Mouse (Mus musculus): ENCODE results near the gene Rsg1. TPM values are rescaled to one million over a fixed set of nuclear protein-coding genes. Genes with fewer than 3 reads are reported as not detected.

Gene Rsg1
- polyA plus RNA-seq, 1 experiment, result 3.7 TPM

DNA sequence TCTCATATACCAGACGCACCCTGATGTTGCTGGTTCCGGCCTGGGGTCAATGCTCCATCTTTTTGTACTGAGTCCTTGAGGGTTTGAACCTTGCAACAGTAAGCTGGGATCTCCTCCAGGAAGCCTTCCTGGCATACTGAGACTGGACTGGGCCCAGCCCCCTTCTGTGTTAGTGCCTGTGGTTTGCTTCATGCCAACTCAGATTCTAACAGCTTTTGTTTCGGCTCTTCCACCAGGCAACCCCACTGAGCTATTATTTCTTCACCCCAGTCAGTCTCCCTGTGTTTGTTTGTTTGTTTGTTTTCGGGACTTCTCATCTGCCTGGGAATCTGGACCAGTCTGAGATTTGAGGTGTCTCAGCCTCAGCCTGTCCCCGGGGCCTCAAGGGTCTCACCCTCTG lies 30.6 kb downstream of the Rsg1 start:
- Histone ChIP-seq H3K4me1 (ENCODE audit: control insufficient read depth, insufficient read depth, low read length) (peaks cover 20% of the 10 kb centered on the region), H3K4me3 (replicated peaks; ENCODE audit: extremely low read depth, low read depth, low read length) (no peak overlapping the region)
- no peak for TF ChIP-seq POLR2A (IDR thresholded peaks at IDR 0.05; ENCODE audit: borderline replicate concordance, extremely low read depth, low read depth, low read length)
- TF ChIP-seq CTCF (IDR thresholded peaks at IDR 0.05; ENCODE audit: insufficient read depth, low read length), result no peak
- 57% methylated on average over 5 of the region's 5 CpGs for WGBS
- no peak for DNase-seq

DNA sequence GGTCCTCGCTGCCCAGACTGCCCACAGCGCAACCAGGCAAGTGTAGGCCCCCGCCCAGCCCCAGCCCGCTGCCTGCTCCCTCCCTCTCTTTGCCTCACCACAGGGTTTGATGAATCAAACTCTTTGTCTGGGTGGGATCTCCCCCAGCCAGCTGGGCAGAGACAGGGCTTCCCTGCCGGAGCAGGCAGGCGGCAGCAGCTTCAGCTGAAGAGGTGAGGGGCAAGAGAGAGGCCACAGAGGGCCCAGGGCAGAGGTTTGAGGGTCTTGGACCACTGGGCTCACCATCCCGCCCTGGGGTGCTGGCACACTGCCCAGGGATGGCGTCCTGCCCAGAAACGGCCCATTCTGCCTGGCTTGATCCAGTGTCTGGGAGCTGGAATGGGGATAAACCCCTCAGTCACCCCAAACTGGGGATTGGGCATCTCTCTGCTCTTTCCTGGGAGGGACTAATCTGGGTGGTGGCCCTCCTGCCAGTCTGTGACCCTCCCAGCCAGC lies 31.2 kb downstream of the Rsg1 start:
- TF ChIP-seq POLR2A (IDR thresholded peaks at IDR 0.05; ENCODE audit: borderline replicate concordance, extremely low read depth, low read depth, low read length) (no peak), CTCF (IDR thresholded peaks at IDR 0.05; ENCODE audit: insufficient read depth, low read length) (no peak)
- 28% methylated on average over 9 of the region's 9 CpGs for WGBS
- no peak for DNase-seq
- H3K4me1 ChIP-seq (ENCODE audit: control insufficient read depth, insufficient read depth, low read length), result peaks cover 17% of the 10 kb centered on the region
- no peak overlapping the region for H3K4me3 ChIP-seq (replicated peaks; ENCODE audit: extremely low read depth, low read depth, low read length)

DNA sequence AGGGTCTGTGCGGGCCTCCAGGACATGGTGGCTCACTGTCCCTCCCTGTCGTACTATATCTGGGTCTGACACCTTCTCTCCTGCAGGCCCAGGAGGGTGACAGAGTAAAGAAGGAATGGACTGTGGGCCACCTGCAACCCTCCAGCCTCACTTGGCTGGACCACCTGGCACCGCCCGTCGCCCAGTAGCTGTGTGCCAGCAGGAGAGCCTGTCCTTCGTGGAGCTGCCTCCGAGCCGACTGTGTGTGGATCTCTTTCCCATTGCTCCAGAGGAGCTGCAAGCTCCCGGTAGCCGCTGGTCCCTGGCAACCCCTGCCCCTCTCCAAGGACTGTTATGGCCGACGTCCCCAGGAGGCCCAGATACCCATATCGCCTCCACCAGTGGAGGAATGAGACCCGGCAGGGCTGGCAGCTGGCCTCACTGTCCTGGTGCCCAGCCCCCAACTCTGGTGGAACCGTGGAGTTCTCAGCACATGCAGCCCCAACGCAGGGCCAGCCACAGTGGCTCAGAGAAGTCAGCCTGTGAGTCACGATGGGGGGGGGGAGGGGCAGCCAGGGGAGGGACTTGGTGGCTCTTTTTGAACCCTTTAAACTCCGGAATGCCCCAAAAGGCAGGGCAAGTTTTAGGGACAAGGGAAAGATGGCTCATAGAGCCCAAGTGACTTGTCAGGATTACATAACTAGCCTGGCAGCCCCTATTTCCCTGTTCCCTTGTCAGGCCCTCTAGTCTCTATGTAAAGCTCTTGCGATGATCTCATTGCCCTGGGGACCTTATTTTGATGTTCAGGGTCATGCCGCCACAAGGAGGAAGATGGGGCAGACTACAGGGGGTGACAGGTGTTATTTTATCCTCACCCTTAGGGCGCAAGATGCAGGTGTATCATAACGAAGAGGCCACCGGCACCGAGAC lies 32.6 kb downstream of the Rsg1 start:
- WGBS, result 29% methylated on average over 24 of the region's 24 CpGs
- TF ChIP-seq CTCF (IDR thresholded peaks at IDR 0.05; ENCODE audit: insufficient read depth, low read length), result no peak
- TF ChIP-seq POLR2A (IDR thresholded peaks at IDR 0.05; ENCODE audit: borderline replicate concordance, extremely low read depth, low read depth, low read length), result no peak
- no peak overlapping the region for H3K4me3 ChIP-seq (replicated peaks; ENCODE audit: extremely low read depth, low read depth, low read length)
- DNase-seq, result no peak
- peaks cover 14% of the 10 kb centered on the region for H3K4me1 ChIP-seq (ENCODE audit: control insufficient read depth, insufficient read depth, low read length)

DNA sequence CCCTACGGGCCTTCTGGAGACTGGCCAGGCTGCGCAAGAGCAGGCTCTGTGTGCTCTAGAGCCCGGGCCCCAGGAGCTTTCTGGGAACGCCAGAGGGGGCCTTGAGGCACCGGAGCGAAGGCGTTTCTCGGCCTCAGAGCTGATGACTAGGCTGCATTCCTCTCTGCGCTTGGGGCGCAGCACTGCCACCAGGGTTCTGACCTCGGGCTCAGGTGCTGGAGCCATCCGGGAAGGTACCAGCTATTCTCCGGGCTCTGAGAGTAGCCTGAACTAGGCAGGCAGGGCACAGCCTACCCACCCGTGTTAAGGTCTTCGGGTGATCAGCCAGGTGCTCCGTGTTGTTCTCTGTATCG lies 33.2 kb downstream of the Rsg1 start:
- Histone ChIP-seq H3K4me1 (ENCODE audit: control insufficient read depth, insufficient read depth, low read length) (peaks cover 14% of the 10 kb centered on the region), H3K4me3 (replicated peaks; ENCODE audit: extremely low read depth, low read depth, low read length) (no peak overlapping the region)
- DNase-seq, result no peak
- no peak for TF ChIP-seq POLR2A (IDR thresholded peaks at IDR 0.05; ENCODE audit: borderline replicate concordance, extremely low read depth, low read depth, low read length)
- TF ChIP-seq CTCF (IDR thresholded peaks at IDR 0.05; ENCODE audit: insufficient read depth, low read length), result no peak
- WGBS, result 11% methylated on average over 17 of the region's 17 CpGs

DNA sequence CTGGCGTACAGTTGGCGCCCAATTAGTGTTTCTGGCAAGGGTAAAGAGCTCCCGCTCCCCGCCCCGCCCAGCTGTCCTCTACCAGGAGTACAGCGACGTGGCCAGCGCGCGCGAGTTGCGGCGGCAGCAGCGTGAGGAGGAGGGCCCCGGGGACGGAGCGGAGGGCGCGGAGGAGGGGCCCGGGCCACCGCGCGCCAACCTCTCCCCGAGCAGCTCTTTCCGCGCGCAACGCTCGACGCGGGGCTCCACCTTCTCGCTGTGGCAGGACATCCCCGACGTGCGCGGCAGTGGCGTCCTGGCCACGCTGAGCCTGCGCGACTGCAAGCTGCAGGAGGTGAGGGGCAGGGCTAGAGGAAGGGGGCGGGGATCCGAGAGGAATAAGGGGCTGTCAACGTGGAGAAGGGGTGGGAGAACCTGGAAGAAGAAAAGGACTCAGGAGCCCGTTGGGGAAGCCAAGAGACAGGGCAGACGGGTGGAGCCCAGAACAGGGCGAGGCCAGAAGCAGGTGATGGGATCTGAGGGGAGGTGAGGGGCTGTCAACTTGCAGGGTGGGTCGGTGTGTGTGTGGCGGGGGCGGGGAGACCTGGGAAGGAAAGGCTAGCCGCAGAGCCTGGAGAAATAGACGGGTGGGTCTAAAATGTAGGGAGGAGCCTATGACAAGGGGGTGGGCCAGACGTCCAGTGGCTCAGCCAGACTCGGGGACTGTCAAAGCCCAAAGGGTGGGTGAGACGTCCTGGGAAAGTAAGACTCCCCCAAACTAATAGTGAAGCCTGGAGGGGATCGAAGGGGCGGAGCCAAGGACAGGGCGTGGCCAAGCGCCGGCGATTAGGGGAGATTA lies 34.2 kb downstream of the Rsg1 start:
- H3K4me3 ChIP-seq (replicated peaks; ENCODE audit: extremely low read depth, low read depth, low read length), result peak overlapping the region; percentile 33
- WGBS, result 1% methylated on average over 59 of the region's 60 CpGs
- DNase-seq, result no peak
- H3K4me1 ChIP-seq (ENCODE audit: control insufficient read depth, insufficient read depth, low read length), result peaks cover 14% of the 10 kb centered on the region
- TF ChIP-seq POLR2A (IDR thresholded peaks at IDR 0.05; ENCODE audit: borderline replicate concordance, extremely low read depth, low read depth, low read length), result peak; percentile 12; the same call in 1 of the 2 replicates
- no peak for TF ChIP-seq CTCF (IDR thresholded peaks at IDR 0.05; ENCODE audit: insufficient read depth, low read length)

DNA sequence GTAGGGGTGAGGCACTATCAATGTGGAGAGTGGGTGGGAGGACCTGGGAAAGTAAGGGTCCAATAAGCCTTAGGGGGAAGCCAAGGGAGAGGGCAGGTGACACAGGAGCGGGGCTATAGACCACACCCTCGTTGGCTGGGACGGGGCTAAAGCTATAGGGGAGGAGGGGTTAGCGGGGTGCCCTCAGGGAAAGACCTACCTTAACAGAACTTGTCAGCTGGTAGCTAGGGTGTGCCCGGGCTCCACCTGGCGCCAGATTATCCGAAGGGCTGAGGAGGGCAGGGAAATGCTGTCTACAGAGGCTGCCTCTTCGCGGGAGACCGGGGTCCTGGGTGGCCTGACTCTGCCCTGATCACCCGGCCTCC lies 34.8 kb downstream of the Rsg1 start:
- H3K4me3 ChIP-seq (replicated peaks; ENCODE audit: extremely low read depth, low read depth, low read length), result no peak overlapping the region
- WGBS, result 22% methylated on average over 11 of the region's 11 CpGs
- TF ChIP-seq CTCF (IDR thresholded peaks at IDR 0.05; ENCODE audit: insufficient read depth, low read length), result no peak
- TF ChIP-seq POLR2A (IDR thresholded peaks at IDR 0.05; ENCODE audit: borderline replicate concordance, extremely low read depth, low read depth, low read length), result no peak
- no peak for DNase-seq
- H3K4me1 ChIP-seq (ENCODE audit: control insufficient read depth, insufficient read depth, low read length), result peaks cover 14% of the 10 kb centered on the region

DNA sequence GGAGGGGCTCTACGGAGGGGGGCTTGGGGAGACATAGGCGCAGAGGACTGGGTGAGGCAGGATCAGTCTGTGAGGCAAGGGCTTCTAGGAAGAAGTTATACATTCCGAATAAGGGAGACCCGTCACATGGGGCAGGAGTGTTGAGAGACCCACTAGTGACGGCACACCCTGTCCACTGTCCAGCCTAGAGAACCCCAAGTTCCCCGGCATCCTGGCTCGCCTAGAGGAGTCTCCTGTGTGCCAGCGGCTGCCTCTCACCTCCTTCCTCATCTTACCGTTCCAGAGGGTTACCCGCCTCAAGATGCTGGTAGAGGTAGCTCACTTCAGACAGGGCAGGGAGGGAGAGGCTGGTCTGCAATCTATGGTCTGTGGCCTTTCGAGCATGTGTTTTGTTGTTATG lies 35.6 kb downstream of the Rsg1 start:
- DNase-seq, result no peak
- Histone ChIP-seq H3K4me3 (replicated peaks; ENCODE audit: extremely low read depth, low read depth, low read length) (no peak overlapping the region), H3K4me1 (ENCODE audit: control insufficient read depth, insufficient read depth, low read length) (peaks cover 14% of the 10 kb centered on the region)
- 82% methylated on average over 11 of the region's 11 CpGs for WGBS
- TF ChIP-seq CTCF (IDR thresholded peaks at IDR 0.05; ENCODE audit: insufficient read depth, low read length) (no peak), POLR2A (IDR thresholded peaks at IDR 0.05; ENCODE audit: borderline replicate concordance, extremely low read depth, low read depth, low read length) (no peak)

DNA sequence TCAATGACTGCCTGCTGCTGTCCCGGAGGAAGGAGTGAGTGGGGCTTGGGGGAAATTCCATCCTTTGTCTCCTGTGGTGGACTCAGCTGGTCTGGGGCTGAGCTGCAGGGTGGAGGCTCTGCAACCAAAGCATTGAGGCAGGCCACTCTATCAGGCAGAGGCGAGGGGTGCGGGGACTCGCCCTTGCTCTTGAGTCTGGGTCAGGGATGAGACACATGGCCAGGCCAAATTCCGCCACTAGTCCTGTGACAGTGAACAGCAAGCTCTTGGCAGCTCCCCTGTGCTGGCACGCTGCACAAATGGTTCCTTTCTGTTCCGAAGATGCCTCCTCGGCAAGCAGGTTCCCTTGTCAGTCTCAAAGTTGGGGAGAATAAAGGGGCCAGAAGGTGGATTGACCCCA lies 37.3 kb downstream of the Rsg1 start:
- Histone ChIP-seq H3K4me3 (replicated peaks; ENCODE audit: extremely low read depth, low read depth, low read length) (no peak overlapping the region), H3K4me1 (ENCODE audit: control insufficient read depth, insufficient read depth, low read length) (peaks cover 14% of the 10 kb centered on the region)
- WGBS, result 78% methylated on average over 8 of the region's 8 CpGs
- DNase-seq, result no peak
- TF ChIP-seq CTCF (IDR thresholded peaks at IDR 0.05; ENCODE audit: insufficient read depth, low read length) (no peak), POLR2A (IDR thresholded peaks at IDR 0.05; ENCODE audit: borderline replicate concordance, extremely low read depth, low read depth, low read length) (no peak)

DNA sequence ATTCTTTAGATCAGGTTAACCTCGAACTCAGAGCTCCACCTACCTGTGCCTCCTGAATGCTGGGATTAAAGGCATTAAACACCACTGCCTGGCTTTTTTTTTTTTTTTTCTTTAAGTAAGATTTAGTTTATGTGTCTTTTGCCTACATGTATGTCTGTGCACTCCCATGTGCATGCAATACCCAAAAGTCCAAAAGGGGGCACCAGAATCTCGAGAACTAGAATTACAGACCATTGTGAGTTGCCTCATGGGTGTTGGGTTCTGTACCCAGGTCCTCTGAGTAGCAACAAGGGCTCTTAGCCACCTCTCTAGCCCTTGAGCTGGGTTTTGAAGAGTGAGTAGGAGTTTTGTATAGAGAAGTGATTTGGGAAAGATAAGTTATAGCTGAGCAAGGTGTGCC lies 38.9 kb downstream of the Rsg1 start:
- Histone ChIP-seq H3K4me3 (replicated peaks; ENCODE audit: extremely low read depth, low read depth, low read length) (no peak overlapping the region), H3K4me1 (ENCODE audit: control insufficient read depth, insufficient read depth, low read length) (peaks cover 2% of the 10 kb centered on the region; the same call in 1 of the 2 replicates)
- TF ChIP-seq POLR2A (IDR thresholded peaks at IDR 0.05; ENCODE audit: borderline replicate concordance, extremely low read depth, low read depth, low read length) (no peak), CTCF (IDR thresholded peaks at IDR 0.05; ENCODE audit: insufficient read depth, low read length) (no peak)
- WGBS, result 72% methylated on average over 2 of the region's 2 CpGs
- no peak for DNase-seq
